Mouse (Mus musculus): ENCODE results near the gene Mrpl28.

GRCm38 (mm10) chr17:26087059-26087564 is 36.2 kb upstream of the Mrpl28 start:
- TF ChIP-seq CTCF (IDR thresholded peaks at IDR 0.05) (no peak), EP300 (IDR thresholded peaks at IDR 0.05; ENCODE audit: insufficient read depth, low read depth, low read length) (no peak)
